Mouse (Mus musculus): ENCODE measurements at regions not wholly inside any gene's neighbourhood (a gene's known extent, or its start where the extent isn't known, plus 50 kb on each side); places are given as distances from the start of the nearest gene placed in this dataset.

GRCm38 (mm10) chr13:60309926-60310325, 132.8 kb upstream of the Gas1 start:
- no peak for TF ChIP-seq POLR2A (IDR thresholded peaks at IDR 0.05; ENCODE audit: borderline replicate concordance, extremely low read depth, insufficient read depth, insufficient read length, poor library complexity, severe bottlenecking)
- no peak for TF ChIP-seq CTCF (IDR thresholded peaks at IDR 0.05; ENCODE audit: borderline replicate concordance, extremely low read depth, insufficient read depth, insufficient read length)
